Mouse (Mus musculus) heart, postnatal 0 days (tissue): ENCODE data around the gene Rhag. TPM values are rescaled to one million over a fixed set of nuclear protein-coding genes. Genes with fewer than 3 reads are reported as not detected.

Experiments
- ATAC-seq: fragments of 200-750 bp; cut with Nextera tagmentation; 2 replicates; pipeline ENCODE4 v1.8.0; 2017; ENCODE audit warnings: low read depth, moderate number of reproducible peaks, moderate library complexity; ENCODE audit not compliant: insufficient read depth
- DNase-seq: peaks from one replicate; pipeline ENCODE4 v3.0.0-alpha.2; 2016; ENCODE audit warnings: low spot score
- H3K27ac ChIP-seq: fragments of 300-500 bp; sonication (generic); 2 replicates; pipeline ENCODE4 v1.5.1; 2014; ENCODE audit warnings: low read depth, mild to moderate bottlenecking
- H3K27me3 ChIP-seq: fragments of 300-500 bp; sonication (generic); 2 replicates; pipeline ENCODE4 v1.6.1; 2014; ENCODE audit warnings: low read length, mixed read lengths; ENCODE audit not compliant: control insufficient read depth, insufficient read depth
- H3K36me3 ChIP-seq: fragments of 300-500 bp; sonication (generic); replicated peaks from 2 replicates; pipeline ENCODE4 v1.6.1; 2014; ENCODE audit warnings: low read length, mixed read lengths; ENCODE audit not compliant: control insufficient read depth, insufficient read depth
- H3K4me1 ChIP-seq: fragments of 300-500 bp; sonication (generic); 2 replicates; pipeline ENCODE4 v1.6.1; 2014; ENCODE audit warnings: antibody characterized with exemption; ENCODE audit not compliant: control insufficient read depth, insufficient read depth
- H3K4me2 ChIP-seq: fragments of 300-500 bp; sonication (generic); 2 replicates; pipeline ENCODE4 v1.6.1; 2014; ENCODE audit warnings: low read depth, mild to moderate bottlenecking, low read length, moderate library complexity
- H3K4me3 ChIP-seq: fragments of 300-500 bp; sonication (generic); 2 replicates; pipeline ENCODE4 v1.5.1; 2014; ENCODE audit warnings: low read depth, low read length
- H3K9ac ChIP-seq: fragments of 300-500 bp; sonication (generic); replicated peaks from 2 replicates; pipeline ENCODE4 v1.6.1; 2014; ENCODE audit warnings: low read depth, low read length, mixed read lengths
- H3K9me3 ChIP-seq: fragments of 300-500 bp; sonication (generic); replicated peaks from 2 replicates; pipeline ENCODE4 v1.6.1; 2016; ENCODE audit warnings: low read length; ENCODE audit not compliant: control insufficient read depth
- CTCF ChIP-seq: IDR thresholded peaks from 2 replicates; pipeline ENCODE4 v1.5.1; 2016; ENCODE audit warnings: antibody characterized with exemption, control low read depth, low read depth
- EP300 ChIP-seq: IDR thresholded peaks from 2 replicates; pipeline ENCODE4 v1.6.1; 2016; ENCODE audit warnings: antibody characterized with exemption, low read depth
- WGBS: fragments of 180-500 bp; shearing (Covaris S2); extraction: QIAGEN DNeasy Blood & Tissue Kit; methylation state at CpG from one replicate; pipeline ENCODE4 v1.1.7; 2014; 5-methylcytosine and 5-hydroxymethylcytosine counted together
- polyA plus RNA-seq: library from polyadenylated mRNA; unstranded; fragments of >200 nt; fragmentation: Nextera tagmentation; extraction: Ambion mirVana; gene quantifications from 2 replicates; pipeline ENCODE4 v1.2.1, GENCODE M21; 2015
- total RNA-seq: library from RNA; depleted of rRNA; stranded (reverse); fragments of >200 nt; gene quantifications from 2 replicates; pipeline ENCODE4 v1.2.3, GENCODE M21; 2014; ENCODE audit warnings: low replicate concordance

Rhag gene
- total and polyA plus RNA-seq, 2 experiments from 2014 or later: 0.34 TPM; not detected in 1

DNA sequence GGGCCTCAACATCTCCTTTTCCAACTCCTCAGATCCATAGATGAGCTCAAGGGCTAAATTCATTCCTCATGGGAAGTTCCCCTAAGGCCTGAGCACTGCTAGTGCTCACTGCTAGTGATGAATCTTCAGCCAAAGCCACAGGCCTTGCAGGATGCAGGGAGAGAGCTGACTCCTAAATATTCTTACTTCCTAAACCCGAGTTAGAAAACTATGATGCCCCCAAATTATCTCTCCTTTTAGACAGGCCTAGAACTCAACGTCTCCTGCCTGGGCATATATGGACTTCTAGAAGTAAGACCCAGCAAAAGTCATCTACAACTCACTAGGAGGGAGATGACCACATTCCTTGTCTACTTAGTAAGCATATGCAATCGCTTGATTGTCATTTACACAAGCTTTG lies 66.8 kb downstream of the Rhag start:
- peak overlapping the region; percentile 66 for H3K4me2 ChIP-seq
- WGBS: 21% methylated on average over 3 of the region's 3 CpGs
- TF ChIP-seq EP300: no peak
- TF ChIP-seq CTCF: no peak
- 0 out of 2 replicates have a peak, but pooled peaks cover 12% of the 10 kb centered on the region for H3K36me3 ChIP-seq
- H3K27ac ChIP-seq: peak overlapping the region; percentile 3; the same call in 1 of the 2 replicates
- no peak for DNase-seq
- H3K27me3 ChIP-seq: no peaks in the 10 kb centered on the region
- peaks cover 23% of the 10 kb centered on the region for H3K4me1 ChIP-seq
- H3K9ac ChIP-seq: no peak overlapping the region
- H3K9me3 ChIP-seq: no peaks in the 10 kb centered on the region
- peak overlapping the region; percentile 80 for H3K4me3 ChIP-seq
- ATAC-seq: no peak

GRCm38 (mm10) chr17:40879528-40879923 lies 68.6 kb downstream of the Rhag start:
- Histone ChIP-seq H3K4me1 (peaks cover 23% of the 10 kb centered on the region), H3K27me3 (no peaks in the 10 kb centered on the region), H3K36me3 (0 out of 2 replicates have a peak, but pooled peaks cover 12% of the 10 kb centered on the region), H3K4me2 (peak overlapping the region; percentile 66), H3K9me3 (no peaks in the 10 kb centered on the region), H3K27ac (peak overlapping the region; percentile 59), H3K4me3 (peak overlapping the region; percentile 80), H3K9ac (peak overlapping the region; percentile 69)
- no peak for DNase-seq
- TF ChIP-seq CTCF: no peak
- TF ChIP-seq EP300: no peak
- 2% methylated on average over 6 of the region's 6 CpGs for WGBS
- ATAC-seq: no peak

DNA sequence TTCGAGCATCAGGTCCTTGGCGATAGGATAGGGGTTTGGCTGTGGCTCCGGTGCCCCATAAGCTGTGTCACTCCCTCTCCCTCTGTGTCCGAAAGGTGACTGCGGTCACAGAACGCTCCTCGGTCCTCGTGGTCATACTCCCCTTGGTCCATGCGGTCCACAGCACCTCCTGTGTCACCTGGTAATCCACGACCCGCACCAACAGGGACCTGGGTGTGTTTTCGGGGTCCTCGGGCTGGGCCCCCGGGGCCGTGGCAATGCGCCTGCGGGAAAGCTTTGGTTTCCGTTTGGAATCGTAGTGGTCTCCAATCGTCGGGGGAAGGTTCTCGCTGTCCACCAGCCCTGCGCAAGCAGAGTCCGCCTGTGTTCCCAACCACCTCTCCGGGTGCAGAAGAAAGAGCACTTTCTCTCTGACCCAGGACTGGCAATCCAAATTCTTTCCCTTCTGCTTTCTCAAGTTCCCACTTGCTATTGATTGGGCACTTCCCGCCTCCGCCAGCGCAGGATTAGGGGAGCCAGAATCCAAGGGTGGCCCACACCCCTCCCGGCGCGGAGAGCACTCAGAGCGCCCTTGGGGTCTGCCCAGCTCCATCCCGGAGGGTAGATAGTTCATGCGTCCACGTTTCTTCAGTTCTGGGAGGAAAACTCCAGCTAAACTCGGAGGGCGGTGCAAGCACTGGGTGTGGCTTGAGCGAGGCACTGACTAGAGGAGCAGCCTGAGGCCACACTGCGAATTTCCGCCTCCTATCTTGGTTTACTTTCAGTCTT lies 69.2 kb downstream of the Rhag start, which contains the start of gene 9130008F23Rik:
TSS of gene 9130008F23Rik (minus strand) at position 636 of the 768 bp plus-strand sequence.
- H3K36me3 ChIP-seq: 0 out of 2 replicates have a peak, but pooled peaks cover 12% of the 10 kb centered on the region
- no peak for TF ChIP-seq CTCF
- no peak for TF ChIP-seq EP300
- peaks cover 23% of the 10 kb centered on the region for H3K4me1 ChIP-seq
- H3K4me2 ChIP-seq: peak within 1 kb of the TSS; percentile 66
- WGBS: under 1% methylated on average over 40 of the region's 40 CpGs
- DNase-seq (peak; percentile 57), ATAC-seq (peak; percentile 81)
- H3K27me3 ChIP-seq: no peaks in the 10 kb centered on the region
- H3K9ac ChIP-seq: peak within 1 kb of the TSS; percentile 69
- no peaks in the 10 kb centered on the region for H3K9me3 ChIP-seq
- H3K4me3 ChIP-seq: peak within 1 kb of the TSS; percentile 80
- peak within 1 kb of the TSS; percentile 59 for H3K27ac ChIP-seq

DNA sequence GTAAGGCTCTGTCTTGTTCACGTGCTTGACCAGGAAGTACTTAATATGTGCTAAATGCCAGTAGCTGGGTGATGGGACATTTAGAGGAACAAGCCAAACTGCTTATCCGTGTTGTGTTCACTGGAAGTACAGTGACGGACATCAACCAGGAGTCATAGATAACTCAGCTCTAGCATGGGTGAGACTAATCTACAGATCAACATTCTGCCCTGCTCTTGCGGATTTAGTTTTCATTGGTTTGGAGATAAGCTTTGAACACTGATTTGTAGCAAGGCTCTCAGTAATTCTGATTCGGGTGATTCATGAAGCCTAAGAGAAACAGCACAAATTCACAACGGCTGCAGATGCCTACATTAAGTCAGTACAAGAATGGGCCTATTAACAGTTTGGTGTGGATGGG lies 71.2 kb downstream of the Rhag start:
- Histone ChIP-seq H3K27ac (no peak overlapping the region), H3K9me3 (no peaks in the 10 kb centered on the region), H3K9ac (no peak overlapping the region), H3K4me3 (no peak overlapping the region), H3K4me1 (peaks cover 23% of the 10 kb centered on the region), H3K36me3 (no peaks in the 10 kb centered on the region), H3K4me2 (no peak overlapping the region), H3K27me3 (no peaks in the 10 kb centered on the region)
- 86% methylated on average over 6 of the region's 6 CpGs for WGBS
- DNase-seq (no peak), ATAC-seq (no peak)
- TF ChIP-seq CTCF (no peak), EP300 (no peak)

GRCm38 (mm10) chr17:40885155-40885554 lies 74.2 kb downstream of the Rhag start:
- Histone ChIP-seq H3K4me2 (no peak overlapping the region), H3K27ac (no peak overlapping the region), H3K9me3 (no peaks in the 10 kb centered on the region), H3K4me1 (peaks cover 4% of the 10 kb centered on the region), H3K4me3 (no peak overlapping the region), H3K36me3 (no peaks in the 10 kb centered on the region), H3K27me3 (no peaks in the 10 kb centered on the region), H3K9ac (no peak overlapping the region)
- no peak for DNase-seq
- no peak for ATAC-seq
- WGBS: 76% methylated on average over 4 of the region's 4 CpGs
- TF ChIP-seq EP300 (no peak), CTCF (no peak)
